Mouse (Mus musculus) gastrocnemius, postnatal 36 days (tissue): ENCODE measurements at regions not wholly inside any gene's neighbourhood (a gene's known extent, or its start where the extent isn't known, plus 50 kb on each side); places are given as distances from the start of the nearest gene placed in this dataset.
A peak's percentile ranks its signal among the peaks of the same experiment; 100 is the strongest.

Experiments
- DNase-seq, 2 experiments: peaks; one replicate each; pipeline ENCODE4 v3.0.0; 2022
- intact Hi-C: fragments of 180-260 bp; cut with DNase I; formaldehyde crosslinking; loops from one replicate; pipeline ENCODE4 v1.15.1; 2025

DNA sequence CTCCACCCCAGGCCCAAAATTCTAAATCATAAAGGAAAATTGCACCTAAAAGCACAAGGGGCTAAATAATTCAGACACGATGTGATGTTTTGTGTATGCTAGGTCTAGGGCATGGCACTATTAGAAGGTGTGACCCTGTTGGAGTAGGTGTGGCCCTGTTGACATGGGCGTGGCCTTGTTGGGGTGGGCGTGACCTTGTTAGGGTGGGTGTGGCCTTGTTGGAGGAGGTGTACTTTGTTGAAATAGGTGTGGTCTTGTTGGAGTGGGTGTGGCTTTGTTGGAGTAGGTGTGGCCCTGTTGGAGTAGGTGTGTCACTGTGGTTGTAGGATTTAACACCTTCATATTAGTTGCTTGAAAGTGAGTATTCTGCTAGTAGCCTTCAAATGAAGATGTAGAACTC, 114.1 kb downstream of the Cryba4 start:
- intact Hi-C loops, result no loop called here
- DNase-seq, result no peak

DNA sequence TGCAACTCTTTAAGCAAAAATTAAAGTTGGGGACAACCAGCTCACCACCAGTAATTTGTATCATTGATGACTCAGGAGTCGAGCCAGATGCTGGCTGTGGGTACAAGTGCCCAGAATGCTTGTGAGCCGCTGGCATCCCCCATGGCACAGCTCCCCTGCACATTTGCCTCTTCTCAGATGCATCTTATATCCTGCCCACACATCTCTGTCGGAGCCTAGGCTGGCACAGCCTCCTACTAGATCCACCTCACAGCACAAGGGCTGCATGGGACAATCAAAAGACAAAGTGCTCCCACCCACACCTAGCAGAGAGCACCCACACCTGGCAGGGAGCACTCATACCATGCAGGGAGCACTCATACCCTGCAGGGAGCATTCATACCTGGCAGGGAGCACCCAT, 109.6 kb downstream of the Cryba4 start:
- no peak for DNase-seq
- intact Hi-C loops, result no loop called here

DNA sequence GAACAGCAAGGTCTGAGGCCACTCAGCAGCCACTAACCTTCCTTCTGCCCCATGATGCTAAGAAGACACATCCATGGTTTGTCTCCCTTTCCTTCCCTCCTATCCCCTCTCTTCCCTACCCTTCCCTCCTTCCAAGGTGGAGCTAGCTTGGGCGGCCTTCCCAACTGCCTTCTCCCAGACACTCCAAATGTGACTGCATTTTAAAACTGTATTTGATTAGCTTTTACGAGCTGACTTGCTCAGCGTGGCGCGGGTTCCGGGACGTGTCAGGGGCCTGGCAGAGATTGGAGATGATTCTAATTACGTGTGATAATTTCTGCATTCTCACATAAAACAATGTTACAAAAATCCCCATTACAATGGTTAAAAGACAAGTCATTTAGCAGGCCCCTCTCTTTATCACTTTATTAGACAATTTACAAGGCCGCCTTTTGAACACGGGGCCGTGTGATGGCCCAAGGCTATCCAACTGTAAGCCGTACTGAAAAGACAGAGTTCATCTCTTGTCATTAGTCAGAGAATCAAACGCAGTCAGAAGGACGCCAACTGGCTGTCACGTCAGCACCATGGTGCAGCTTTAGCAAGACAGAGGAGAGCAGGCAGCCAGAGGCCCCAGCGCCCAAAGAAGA, 108.2 kb downstream of the Cryba4 start:
- intact Hi-C loops, result no loop called here

GRCm38 (mm10) chr5:112153675-112154085, 98.6 kb downstream of the Cryba4 start:
- DNase-seq, result peak; percentile 79 to 88
- intact Hi-C loops, result loop anchor here (2.0 to 10.0 kb wide), 4 partner anchors 219 to 881 kb away; no protein-coding TSS in a partner anchor

More for the DNA sequence above, 108.2 kb downstream of the Cryba4 start:
- no peak for DNase-seq

DNA sequence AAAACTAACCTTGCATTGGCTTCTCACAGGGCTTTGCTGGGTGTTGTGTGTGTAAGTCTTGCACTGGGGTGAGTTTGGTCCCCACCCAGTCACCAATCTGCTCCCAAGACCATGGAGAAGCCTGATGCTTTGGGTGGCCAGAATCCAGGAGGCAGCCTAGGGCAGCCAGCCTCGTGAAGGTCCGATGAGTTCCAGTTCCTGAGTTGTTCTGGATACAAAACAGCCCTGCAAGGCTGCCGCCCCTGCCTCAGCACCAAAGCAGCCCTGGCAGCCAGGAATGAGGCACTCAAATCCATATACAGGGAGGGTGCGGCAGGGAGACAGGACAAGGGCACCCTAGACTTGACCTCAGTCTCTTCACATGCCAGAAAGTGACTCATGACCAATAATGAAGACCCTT, 97.7 kb downstream of the Cryba4 start:
- peak; percentile 40 to 41 for DNase-seq
- intact Hi-C loops, result loop anchor here (2.0 to 10.0 kb wide), 4 partner anchors 220 to 882 kb away; no protein-coding TSS in a partner anchor

DNA sequence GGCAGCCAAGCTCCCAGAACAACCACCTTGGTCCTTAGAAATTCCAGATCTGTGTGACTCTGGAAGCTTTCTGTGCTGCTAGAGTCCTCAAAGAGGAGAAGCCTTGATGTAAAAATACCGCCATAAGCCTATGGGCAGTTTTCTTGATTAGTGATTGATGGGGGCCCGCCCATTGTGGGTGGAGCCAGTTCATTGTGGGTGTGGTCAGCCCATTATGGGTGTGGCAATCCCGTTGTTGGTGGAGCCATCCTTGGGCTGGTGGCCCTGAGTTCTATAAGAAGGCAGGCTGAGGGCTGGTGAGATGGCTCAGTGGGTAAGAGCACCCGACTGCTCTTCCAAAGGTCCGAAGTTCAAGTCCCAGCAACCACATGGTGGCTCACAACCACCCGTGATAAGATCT, 97.3 kb downstream of the Cryba4 start:
- intact Hi-C loops, result loop anchor here (2.0 to 10.0 kb wide), 3 partner anchors 220 to 740 kb away; no protein-coding TSS in a partner anchor
- DNase-seq, result peak in 1 of 2 experiments; percentile 20

DNA sequence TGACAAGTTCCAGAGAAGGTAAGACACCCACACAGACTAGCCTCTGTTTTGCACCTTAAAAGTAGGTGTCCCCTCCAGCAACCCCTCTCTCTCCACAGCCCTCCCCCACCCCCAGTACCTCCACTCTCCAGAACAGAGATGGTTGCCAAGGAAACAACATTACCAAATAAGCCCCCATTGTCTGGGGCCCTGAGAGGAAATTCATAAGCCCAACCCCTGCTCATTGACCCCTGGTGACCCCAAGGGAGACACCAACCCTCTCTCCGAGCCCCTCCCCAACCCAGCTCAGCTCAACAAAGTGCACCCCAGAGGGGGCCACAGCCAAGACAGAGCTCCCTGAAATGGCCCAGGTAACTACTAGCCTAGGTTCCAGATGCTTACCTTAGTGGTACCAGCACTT, 96.3 kb downstream of the Cryba4 start:
- no peak for DNase-seq
- intact Hi-C loops, result loop anchor here (10.0 kb wide), 2 partner anchors 221 to 471 kb away; no protein-coding TSS in a partner anchor

GRCm38 (mm10) chr5:112166410-112167175, 85.7 kb downstream of the Cryba4 start:
- no peak for DNase-seq
- intact Hi-C loops, result no loop called here

- intact Hi-C loops, result no loop called here
- DNase-seq, result no peak
Observed at GRCm38 (mm10) chr5:112167790-112168189, 84.5 kb downstream of the Cryba4 start.

DNA sequence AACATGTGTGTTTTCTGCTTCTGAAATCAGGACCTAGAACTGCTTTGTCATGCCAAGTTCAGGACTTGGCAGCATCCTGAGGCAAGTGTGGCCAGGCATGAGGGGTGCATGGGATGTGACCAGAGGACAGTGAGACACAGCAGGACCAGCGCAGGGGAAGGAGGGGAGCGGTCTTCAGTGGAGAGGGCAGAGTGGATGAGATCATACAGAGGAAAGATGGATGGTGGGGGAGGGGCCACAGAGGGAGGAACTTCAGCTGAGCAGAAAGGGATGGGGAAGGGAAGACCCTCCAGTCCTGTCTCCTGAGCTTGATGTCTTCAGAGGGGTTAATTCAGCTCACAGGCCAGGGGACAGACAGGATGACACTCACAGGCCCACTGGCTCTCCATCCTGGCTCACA, 81.0 kb downstream of the Cryba4 start:
- DNase-seq, result no peak
- intact Hi-C loops, result loop anchor here (5.0 kb wide), 1 partner anchor 906 kb away; no protein-coding TSS in a partner anchor

GRCm38 (mm10) chr5:112179213-112180057, 72.9 kb downstream of the Cryba4 start:
- intact Hi-C loops, result no loop called here
- peak in 1 of 2 experiments; percentile 18 for DNase-seq

GRCm38 (mm10) chr5:112182775-112183174, 69.5 kb downstream of the Cryba4 start:
- intact Hi-C loops, result no loop called here

GRCm38 (mm10) chr5:112195667-112196066, 56.7 kb downstream of the Cryba4 start:
- no peak for DNase-seq
- intact Hi-C loops, result no loop called here

More at GRCm38 (mm10) chr5:112182775-112183174, 69.5 kb downstream of the Cryba4 start:
- DNase-seq, result no peak
